Mouse (Mus musculus): ENCODE results near the gene Dennd1a.

The Dennd1a gene

DNA sequence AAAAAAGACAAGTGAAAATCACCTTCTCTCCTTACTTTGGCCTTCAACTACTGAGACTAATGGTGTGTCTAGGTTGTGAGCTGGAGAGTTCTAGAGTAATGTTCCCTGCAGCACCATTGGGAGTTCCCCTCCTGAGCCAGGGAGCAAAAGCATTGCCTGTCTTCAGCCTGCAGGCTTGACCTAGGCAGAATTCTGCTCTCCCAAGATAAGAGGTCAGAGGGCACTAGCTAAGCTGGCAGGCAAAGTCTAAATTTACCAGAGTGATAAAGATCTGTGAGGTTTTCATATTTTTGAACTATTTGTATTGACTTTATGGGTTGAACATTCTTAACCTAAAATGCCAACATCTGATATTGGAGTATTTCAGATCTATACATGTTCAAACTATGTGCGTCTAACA, 125.7 kb downstream of the Dennd1a start:
- DNase-seq: no peak

DNA sequence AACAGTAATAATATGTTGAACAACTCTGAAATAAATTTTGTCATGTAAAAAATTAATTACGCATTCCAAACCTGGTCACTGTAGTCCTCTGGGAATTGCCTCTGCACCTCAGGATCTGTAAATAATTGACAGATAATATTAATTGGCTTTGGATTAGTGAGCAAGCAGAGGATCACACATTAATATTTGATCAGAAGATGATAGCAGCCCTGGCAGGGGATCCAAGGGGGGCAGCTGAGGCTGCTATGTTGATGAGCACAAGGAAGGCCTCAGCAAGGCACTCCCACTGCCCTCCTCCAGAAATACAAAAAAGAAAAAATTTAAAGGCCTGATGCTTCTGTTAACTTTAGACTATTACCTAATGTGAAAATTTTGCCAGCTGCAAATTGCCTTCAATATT, 127.5 kb downstream of the Dennd1a start:
- no peak for DNase-seq

DNA sequence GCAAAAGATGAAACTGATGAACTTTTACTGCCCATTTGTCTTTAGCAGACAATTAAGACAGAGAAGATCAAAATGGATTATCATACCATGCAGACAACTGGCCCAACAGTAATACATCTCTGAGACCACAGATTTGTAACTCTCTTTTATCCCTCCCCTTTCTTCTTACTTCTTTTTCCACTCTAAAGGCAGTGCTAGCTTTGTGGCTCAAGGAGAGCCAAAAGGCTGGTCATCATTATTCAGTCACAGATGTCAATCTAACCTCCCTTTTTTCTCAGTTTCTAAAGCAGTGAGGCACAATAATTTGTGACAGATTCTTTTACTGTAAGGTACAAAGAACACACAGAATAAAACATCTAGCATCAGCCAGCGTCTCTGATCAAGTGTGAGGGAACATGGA, 130.2 kb downstream of the Dennd1a start:
- no peak for DNase-seq

DNA sequence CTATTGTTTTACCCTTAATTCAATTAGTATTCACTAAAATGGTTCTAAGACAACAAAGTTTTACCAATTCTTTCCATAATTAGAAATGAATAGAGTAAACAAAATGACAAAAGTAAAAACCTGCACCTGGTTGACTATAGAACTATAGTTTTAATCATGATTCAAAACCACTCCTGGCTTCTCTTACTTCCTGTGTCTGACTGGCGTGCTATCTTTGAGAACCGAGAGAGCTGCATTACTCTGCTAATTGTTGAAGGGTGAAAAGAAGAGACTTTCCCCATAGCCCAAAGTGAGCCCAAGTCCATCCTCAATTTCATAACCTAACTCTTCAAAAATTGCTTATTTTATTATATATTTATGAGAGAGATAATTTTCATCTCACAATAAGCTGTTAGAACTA, 131.2 kb downstream of the Dennd1a start:
- no peak for DNase-seq

DNA sequence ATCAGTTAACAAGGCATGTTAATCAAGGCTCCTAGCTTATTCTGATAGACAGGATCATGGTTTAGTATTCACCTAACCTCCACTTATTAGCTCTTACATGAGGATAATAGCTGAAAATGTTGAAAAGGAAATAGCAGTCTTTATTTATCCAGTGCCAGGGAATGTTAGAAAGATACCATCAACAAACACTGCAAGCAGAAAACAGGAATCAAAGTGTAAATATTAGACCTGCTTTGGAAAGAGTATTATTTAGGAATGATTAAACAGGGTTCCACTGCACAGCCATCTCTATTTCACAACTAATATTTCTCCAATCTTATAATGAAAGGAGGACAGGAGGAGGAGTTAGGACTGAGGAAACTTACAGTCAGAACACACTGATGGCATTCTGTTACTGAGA, 142.4 kb downstream of the Dennd1a start:
- DNase-seq: no peak

DNA sequence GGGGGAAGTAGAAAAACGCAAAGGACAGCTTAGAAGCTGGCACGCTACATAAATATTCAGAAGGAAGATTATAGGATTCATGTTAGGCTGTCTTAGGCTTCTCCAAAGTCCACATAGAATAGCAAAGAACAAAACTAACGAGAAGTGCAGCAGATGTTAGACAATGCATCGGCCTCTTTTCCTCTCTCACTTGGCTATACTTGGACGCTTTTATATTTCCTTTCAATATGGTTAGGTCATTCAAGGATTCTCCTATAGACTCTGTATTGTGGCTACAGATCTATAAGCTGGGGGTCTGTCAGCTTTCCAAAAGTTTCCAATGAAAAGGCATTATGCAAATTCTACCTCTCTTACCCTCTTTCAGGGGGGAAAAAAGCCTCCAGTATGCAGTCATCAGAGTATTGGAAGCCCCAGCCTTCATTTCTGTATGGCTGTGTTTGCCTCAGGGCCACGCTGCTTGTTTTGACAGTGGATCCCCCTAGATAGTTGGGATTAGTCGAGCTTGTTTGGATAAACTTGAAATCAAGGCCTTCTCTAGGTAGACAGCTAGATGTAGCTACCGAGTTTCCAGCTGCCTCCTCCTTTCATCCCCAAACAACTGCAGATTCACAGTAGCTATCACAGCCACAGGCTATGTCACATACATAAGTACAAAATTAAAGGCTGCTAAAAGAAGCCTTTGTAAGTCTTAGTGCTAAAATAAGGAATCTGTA, 143.0 kb downstream of the Dennd1a start:
- no peak for DNase-seq

DNA sequence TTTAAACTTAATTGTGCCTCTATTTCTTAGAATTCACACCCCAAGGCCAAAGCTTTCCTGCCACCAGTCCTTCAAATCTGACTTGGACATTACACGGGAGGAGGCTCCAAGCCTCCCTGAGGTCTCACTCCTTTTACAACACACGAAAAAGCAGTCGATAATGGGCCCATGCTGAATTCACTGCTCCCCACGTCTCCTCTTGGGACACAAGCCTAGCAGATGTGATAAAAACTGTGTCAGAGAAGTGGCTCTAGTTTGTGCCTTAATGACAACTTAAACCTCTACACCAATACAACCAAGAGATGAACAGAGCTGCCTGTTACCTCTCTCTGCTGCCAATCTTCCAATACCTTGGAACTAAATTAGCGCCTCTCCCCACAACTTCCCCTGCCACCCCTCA, 144.3 kb downstream of the Dennd1a start:
- DNase-seq: no peak

DNA sequence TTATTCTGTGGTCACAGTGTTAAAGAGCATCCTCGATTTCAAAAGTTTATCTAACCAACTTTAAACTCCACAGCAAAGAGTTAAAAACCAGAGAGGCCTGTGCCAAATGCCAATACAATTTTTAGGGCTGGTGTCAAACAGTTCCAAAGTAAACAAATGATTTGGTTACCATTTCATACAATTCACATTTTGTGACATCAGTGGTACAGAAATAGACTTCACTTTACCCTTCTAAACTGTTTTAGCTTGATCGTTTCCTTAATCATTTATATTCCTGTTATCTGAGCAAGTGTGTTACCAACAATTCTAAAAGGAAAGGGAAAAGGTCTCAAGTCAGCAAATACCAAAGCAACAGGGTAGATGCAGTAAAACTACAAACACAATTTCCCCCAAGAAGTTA, 145.0 kb downstream of the Dennd1a start:
- DNase-seq: no peak

DNA sequence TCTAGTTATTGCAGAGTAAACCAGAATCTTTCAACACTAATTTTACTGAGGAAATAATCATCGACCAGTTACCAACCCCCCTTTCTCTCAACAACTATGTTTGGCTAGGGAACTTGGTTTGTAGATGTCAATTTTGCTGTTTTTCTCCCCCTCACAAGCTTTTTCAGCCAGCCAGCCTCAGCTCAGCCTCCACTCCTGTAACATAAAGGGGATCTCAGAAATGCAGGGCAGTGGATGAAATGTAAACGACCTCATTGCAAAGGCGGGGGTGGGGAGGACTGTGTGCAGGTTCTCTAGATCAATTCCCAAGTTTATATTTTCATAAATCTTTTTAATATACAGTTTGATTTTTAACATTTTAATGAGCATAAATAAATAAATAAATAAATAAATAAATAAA, 147.7 kb downstream of the Dennd1a start:
- no peak for DNase-seq

DNA sequence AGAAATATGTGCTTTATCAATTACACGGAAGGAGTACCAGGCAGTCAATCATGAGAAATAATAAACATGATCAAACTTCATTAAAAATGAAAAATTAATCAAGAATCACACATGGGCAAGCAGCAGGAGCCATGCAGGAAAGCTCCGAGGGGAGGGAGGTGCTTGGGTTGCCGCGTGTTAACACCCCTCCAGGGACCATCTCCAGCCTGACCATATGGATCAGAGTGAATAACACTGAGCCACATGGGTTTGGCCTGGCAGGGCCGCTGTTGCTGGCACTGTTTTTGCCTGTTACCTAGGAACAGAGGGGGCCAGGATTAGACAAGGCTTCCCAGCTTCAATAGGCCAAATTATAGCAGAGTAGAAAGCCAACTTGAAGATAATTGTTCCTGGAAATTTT, 150.1 kb downstream of the Dennd1a start:
- DNase-seq: no peak

DNA sequence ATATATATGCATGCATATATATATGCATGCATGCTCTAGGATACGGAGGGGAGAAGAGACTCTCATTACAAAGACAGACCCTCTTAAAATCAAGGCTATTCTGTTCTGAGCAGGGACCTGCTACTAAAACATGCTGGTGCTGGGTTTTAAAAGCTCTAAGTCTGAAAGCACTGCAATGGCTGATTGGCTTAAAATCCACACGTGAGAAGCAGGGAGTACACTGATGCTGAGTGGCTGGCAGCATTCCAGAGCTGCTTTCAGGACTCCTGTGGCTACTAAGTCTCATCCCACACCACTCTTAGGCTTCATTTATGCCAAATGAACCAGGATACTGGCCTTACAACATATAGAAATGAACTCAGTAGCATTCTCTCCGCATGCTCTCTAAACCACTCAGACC, 151.8 kb downstream of the Dennd1a start:
- DNase-seq: no peak

DNA sequence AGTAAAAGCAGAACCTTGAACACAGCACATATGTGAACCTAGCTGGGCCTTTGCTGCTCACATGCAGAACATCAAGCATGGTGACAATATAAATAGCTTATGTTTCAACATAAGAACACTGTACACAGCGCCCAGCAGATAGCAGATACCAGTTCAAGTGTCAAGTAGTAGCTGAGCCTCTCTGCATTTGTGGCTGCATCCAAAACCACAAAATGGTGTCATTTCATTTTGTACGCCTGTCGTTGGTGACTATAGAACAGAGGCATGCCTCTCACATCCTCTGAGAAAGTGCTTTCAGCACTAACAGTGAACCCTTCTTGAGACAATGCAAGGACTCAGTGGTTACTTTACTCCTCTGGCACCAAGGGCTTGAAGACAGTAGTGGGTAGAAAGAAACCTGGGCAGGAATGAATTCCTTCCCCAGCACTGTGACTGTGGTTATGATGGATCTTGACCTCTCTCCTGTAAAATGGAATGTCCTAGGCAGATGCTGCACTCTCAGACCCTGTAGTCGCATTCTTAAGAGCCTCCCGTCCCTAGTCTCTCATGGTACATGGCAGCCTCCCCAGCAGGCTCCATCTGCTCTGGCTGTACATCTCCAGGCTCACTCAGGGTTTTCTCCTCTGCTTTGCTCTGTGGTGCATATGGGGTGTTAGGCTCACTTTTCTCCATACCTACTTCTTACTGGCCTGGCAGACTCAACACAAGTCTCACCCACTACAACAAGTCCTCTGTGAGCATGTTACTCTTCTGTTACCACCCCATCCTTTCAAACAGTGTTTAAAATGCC, 154.0 kb downstream of the Dennd1a start:
- no peak for DNase-seq

DNA sequence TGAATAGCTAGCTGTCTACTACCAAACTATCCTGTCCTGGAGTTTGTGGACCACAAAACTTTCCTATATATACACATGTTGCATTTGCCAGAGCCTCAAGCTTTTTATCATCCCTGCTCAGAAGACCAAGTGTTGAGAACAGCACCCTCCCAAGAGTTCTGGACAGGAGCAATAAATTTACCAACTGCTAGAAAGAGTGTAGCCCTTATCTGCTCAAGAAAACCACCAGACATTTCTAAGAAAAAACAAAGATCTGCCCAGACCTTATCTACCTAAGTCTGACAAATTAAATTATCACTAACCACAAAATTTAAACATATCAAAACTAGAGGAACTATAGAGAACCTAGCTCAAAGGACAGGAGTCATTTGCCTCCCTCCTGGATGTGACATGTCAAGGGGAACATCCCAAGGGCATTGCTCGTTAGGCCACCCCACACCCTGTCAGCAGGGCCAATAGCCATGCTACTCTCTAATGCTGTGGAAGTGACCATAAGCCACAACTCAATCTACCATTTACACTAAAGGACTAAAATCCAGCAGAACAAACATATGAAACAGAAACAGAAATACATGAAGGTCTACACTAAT, 154.9 kb downstream of the Dennd1a start:
- DNase-seq: no peak

DNA sequence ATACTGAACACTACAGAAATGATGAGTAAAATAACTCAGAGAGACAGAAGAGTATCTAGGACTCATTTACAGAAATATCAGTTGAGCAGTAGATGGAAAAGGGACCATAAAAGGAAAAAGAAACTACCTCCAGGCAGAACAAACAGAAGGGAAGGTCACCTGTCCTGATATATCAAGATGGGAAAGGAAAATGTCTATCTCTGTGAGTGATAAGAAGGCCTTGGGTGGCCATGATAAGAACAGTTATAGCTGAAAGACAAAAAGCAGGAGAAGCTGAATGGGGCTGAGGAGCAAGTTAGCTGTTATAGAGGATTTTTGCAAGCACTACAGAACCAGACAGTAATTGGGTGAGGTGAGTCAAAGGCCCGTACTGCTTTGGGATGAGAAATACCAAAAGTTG, 155.7 kb downstream of the Dennd1a start:
- no peak for DNase-seq

DNA sequence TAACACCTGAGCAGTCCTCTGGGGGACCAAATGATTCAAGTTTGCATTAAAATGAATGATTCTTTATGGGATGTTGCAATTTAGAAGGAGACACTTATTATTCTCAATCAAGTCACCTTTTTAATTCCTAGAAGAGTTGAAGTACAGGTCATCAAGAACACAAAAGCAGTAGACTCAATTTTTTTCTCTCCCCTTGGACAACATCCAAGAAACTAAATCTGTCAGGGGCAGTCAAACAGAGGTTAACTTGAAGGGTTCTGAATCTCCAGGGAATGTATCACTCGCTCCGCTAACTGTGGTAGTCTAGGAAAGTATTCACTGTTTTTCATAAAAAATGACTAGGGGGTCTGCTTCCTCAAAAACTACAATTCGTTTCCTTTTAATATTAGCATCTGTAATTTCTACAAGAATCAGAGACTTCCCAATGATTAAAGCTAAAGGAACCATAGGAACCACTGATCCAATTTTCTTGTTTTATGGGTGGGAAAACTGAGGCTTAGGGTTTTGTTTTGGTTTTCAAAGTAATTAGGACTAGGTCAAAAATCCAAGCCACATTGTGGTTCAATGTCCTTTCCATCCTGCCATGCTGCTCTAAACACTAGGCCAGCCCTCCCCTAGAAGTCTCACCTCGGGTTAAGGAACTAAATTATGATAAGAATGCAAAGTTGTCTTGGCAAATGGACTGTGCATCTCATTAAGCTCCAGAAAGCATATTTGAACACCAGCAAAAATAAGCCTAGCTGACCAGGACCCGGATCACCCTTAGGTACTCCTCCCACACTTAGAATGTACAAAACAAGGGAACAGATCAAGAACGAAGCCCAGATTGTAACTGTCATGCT, 157.0 kb downstream of the Dennd1a start:
- no peak for DNase-seq

DNA sequence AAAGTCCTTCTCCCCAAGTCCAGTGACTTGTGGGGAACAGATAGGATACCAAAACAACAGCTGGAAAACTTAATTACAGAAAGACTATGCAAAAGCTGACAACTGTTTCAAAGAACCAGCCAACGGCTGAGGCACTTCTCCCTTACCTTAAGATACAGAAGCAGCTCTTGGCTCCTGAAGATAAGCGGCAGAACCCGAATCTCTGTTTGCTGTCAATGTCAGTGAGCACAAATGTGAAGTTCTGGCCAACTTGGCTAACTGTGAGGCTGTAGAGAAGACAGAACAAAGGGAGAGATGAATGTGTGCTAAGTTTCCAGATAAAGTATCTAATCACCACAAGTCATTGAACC, 160.8 kb downstream of the Dennd1a start:
- DNase-seq: no peak

DNA sequence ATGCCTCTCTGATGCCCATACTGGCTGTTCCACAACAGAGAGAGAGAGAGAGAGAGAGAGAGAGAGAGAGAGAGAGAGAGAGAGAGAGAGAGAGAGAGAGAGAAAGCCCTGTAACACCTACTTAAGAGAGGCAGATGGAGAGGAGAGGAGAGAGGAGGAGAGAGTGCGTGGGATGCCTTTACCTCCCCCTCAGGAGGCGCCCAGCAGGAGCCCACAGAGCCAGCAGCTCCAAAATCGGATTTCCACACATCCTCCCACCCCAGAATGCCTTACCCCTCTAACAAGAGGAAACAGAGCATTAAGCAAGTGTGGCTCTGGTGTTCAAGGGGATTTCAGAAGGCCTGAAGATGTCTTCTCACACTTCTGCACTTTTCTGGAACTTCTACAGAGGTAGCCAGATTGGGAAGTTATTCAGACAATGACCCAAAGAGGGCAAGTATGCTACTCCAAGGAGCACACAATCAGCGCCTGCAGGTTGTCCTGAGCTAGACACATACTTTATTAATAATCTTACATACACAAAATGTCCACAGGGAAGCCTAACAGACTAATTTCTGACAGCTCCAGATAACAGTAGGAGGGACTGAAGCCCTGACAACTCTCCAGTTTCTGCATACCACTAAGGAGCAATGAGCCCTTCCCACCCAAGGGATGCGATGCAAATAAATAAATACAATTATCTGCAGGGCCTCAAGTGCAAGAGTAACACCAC, 161.4 kb downstream of the Dennd1a start:
- no peak for DNase-seq

DNA sequence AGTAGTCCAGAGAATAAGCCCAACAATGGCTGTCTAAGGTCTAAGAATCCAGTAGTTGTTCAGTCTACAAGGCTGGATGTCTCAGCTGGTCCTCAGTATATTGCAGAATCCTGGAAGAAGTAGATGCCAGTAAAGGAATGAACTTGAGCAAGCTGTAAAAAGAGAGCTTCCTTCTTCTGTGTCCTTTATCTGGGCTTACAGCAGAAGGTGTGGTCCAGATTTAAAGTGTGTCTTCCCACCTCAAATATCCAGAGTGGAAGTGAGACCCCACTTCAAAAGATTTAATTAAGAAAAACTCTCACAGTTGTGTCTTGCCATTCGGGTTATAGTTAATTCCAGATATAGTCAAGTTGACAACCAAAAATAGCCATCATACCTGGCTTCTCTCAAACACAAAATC, 162.5 kb downstream of the Dennd1a start:
- DNase-seq: no peak

DNA sequence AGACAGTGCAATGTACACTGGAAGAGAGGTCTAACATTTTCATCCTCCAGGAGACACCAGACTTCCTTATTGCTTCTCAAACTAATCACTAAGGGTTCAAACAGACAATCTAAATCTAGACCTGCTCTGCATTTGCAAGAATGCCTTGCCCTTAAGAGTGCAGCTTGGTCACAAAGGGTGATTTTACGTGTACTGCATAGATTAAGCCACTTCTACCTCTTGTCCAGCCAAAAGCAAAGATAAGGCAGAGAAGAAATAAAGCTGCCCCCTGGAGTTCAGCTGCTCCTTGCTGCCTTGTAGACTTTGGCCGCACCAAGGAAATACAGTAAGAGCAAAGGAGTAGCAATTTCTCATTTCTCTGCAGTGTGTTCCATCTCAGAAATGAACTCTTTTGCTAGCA, 172.2 kb downstream of the Dennd1a start:
- no peak for DNase-seq

DNA sequence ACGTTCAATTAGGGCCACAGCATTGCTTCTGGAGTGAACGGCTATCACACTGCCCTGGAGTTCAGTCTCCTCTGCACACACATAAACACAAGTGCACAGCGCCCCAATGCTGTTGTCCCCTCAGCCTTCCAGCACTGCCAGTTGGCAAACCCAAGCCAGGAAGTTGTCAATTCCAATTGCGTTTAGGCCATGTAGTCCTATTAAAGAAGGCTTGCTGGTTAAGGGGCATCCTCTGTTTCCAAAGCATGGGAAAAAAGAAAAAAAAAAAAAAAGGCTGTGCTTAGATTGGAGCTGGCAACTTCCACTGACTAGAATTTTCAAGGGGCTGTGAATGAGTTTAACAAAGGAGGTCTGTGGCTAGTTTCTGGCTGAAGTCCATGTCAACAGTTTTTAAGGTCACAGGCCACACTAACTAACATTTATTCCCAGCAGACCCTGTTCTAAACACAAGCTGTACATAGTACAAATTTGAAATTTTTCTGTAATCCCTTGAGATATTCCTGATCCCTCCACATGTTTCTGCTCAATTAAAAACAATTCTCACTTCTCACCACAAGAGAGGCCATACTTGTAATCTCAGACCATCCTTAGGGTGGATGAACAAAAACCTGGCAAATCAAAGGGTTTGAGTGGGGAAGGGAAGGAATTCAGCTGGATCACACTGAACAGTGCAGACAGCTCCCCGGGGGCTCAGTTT, 175.4 kb downstream of the Dennd1a start:
- no peak for DNase-seq

DNA sequence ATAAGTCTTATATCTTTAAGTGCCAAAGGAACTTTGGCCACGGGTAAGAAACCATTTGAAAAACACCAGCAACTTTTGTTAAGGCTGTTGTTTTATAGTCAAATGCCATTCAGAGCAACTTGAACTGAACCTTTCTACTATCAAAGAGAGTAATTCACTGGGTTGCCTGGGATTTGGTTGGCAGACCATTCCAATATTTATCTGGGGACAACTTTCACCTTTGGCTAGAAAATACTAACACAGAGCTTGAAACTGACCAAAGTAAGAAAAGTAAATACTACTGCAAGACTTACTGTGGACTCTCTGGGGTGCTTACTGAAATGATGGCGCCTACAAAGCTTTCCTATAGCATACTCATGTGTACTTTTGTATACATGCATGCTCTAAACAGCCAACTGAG, 178.6 kb downstream of the Dennd1a start:
- no peak for DNase-seq

DNA sequence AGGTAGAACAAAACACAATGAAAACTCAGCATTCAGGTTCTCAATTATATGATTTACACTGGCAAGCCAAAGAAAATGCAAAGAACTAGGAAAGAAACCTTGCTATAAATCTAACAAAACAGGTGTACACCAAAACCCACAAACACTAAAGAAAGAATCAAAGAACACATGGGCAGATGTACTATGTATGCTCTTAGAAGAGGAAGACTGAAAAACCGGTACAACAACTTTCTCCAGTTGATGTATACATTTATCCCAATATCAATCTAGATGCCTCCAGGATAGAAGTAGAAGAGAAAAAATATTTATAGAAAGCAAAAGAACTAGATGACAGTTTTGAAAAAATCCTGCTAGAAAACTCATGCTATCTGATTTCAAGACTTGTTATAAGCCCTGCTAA, 184.5 kb downstream of the Dennd1a start:
- DNase-seq: no peak
